Mouse (Mus musculus): ENCODE measurements around the gene Hmg20b. TPM values are rescaled to one million over a fixed set of nuclear protein-coding genes. Genes with fewer than 3 reads are reported as not detected.

Gene Hmg20b
- 11.0 TPM for polyA plus RNA-seq (2014; fragmentation: Illumina TruSeq; extraction: RNeasy Lipid Tissue Mini Kit (QIAGEN cat#74804); ENCODE audit: low read depth, low replicate concordance)

DNA sequence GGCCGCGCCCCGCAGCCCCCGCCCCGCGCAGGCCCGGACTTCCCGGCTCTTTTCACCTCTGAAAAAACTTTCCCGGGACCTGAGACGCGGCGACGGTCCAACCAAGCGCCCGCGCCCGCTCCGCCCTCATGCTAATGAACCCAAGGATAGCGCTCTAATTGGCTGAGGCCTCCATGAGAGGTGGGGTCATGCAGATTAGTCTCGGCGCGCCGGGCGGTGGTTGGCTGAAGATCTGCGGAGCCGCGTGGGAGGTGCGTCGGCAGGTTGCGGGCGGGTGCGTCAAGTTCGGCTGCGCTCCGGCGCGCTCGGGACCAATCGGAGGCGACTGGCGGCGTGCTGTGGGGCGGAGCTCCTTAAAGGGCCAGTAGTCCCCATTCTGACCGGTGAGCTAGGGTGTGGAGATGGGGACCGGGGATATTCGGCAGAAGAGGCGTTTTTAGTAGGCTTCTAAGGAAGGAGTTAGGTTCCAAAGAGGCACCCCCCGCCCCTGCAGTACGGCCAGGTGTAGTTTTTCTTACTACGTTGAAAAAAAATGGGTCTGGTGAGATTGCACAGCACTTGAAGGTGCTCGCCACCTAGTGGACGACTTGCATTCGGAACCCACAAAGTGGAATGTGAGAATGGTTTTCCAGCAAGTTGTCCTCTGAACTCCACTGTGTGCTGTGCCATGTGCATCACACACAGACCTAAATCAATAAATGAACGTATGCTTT lies at the start of gene Hmg20b:
Gene Hmg20b, minus strand, starts transcription at position 130 of the 713 bp plus-strand sequence.

DNA sequence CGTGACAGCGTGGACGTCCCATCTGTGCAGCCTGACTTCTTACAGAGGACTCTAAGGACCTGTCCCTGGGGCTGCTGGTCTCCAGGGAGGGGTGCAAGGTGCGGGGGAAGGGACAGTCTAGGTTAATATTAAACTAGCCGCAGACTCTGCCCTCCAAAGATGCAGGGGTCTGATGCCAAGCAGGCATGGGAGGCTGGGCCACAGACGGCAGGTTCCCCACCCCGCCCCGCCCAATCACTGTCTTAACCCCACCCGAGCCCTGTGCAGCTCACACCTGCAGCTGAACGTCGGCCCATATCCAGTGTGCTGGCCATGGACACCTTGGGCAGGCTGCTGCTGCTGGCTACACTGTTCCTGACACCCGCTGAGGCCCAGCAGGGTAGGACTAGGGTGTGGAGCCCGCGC lies 42.5 kb upstream of the Hmg20b start, which contains the start of gene Smim24:
Gene Smim24, plus strand, starts transcription at position 271 of the 405 bp plus-strand sequence.

GRCm38 (mm10) chr10:81388505-81389055 lies 38.3 kb upstream of the Hmg20b start, which contains the start of gene Gm48552:
Gene Gm48552, plus strand, starts transcription at chr10:81389005.

DNA sequence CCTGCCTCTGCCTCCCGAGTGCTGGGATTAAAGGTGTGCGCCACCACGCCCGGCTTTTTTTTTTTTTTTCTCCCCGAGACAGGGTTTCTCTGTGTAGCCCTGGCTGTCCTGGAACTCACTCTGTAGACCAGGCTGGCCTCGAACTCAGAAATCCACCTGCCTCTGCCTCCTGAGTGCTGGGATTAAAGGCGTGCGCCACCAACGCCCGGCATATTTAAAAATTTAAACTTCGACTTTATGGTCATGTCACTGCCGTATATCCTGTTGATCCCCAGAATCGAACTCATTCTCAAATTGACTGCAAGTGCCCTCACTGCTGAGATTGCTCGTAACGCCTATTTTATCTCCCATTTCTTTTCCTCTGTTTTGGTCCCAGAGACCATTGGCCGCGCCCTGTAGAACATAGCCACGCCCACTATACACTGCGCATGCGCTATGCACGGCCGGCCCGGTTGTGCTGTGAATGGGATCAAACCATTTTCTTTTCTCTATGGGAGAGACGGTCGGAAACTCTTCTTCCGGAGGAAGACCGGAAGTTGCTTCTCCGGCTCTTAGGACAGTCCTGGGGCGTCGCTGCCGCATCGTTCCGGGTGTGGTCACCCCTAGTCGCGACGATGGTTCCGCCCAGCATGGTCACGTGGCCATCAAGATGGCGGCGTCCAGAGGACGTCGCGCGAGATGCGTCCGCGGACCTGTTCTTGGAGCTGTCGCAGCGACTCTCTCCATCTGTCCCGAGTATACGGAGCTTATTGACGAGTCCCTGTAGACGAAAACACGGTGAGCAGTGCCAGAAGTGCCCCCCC lies 33.7 kb upstream of the Hmg20b start, which contains the start of the genes Dohh and Gm48551:
Gene Dohh, plus strand, starts transcription at position 627 of the 803 bp plus-strand sequence.
Gene Gm48551, plus strand, starts transcription at position 665 of the 803 bp plus-strand sequence.

GRCm38 (mm10) chr10:81377793-81378552 lies 27.7 kb upstream of the Hmg20b start, which contains the start of gene Fzr1:
Gene Fzr1, minus strand, starts transcription at chr10:81378516.

DNA sequence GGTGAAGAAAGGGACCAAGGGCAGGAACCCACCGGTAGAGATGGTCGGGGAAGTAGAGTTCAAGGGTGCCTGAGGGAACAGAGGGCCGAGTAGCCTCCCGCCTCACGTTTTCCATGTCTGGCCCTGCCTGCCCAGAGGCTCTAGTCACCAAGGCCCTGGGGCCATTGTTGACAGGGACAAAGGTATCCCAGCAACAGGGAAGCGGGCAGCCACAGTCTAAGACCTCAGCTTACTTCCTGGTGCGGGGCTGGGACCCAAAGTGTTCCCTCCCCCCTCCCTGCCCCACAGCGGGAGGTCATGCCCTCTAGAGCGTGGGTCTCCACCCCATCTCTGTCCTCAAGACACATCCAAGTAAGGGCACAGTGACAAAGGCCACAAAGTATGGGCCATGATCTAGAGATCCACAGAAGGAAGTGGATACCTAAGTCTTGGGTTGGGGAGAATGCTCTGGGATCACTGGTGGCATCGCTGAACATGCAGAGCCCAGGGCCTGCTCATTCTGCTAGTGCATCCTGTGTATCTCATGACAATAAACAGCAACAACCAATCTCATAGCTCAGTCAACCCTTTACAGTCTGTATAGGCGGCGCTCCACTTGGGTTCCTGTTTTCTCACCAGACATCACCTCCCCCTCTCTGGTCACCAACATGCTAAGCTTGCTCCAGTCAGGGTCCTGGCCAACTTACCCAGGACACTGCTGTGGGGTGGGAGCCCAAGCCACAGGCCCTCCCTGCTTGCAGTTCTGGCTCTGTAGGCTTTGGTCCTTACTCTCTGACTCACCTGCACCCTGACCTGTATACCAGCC lies 15.6 kb upstream of the Hmg20b start, which contains the start of gene 4930404N11Rik:
Gene 4930404N11Rik, minus strand, starts transcription at position 145 of the 805 bp plus-strand sequence.

GRCm38 (mm10) chr10:81356991-81357844 lies 6.9 kb upstream of the Hmg20b start, which contains the start of gene Mfsd12:
Gene Mfsd12, plus strand, starts transcription at chr10:81357491.

DNA sequence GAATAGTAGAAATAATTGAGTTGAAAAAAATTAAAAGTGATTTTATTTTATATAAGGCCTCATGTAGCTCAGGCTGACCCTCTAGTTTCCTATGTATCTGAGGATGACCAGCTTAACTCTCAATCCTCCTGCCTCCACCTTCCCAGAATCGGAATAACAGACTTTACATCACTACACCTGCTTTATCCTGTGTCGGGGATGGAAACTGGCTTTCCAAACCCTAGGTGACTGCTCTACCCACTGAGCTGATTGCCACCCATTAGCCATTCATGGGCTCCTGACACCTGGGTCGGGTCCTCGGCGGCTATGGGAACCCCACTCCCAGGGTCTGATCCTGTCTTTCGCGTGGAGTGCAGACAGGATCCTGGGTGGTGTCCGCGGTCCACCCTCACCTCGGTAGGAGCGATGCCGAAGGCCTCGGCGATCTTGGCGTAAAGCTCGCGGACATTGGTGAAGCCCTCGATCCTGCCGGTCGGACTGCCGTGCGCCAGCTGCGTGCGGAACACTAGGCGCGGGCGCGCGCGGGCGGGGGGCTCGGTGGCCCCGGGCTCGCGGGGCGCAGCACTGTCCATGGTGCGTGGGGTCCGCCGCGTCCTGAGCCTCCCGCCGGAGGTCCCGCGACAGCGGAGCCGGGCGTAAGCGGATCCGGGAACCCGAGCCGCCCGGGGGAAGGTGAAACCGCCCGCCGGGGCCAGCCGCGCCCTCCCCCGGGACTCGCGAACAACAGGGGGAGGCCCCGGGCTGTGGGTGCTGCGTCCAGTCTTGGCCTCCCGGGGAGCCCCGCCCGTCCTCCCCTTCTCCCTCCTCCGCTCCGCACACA lies 7.4 kb downstream of the Hmg20b start, which contains the start of gene Gipc3:
Gene Gipc3, minus strand, starts transcription at position 581 of the 820 bp plus-strand sequence.

GRCm38 (mm10) chr10:81328386-81328785 lies 21.9 kb downstream of the Hmg20b start, which contains the start of gene Tbxa2r:
Gene Tbxa2r, plus strand, starts transcription at chr10:81328731.

GRCm38 (mm10) chr10:81320550-81321347 lies 29.5 kb downstream of the Hmg20b start, which contains the start of gene Cactin:
Gene Cactin, plus strand, starts transcription at chr10:81321103.

Other genes starting within 250 kb of the Hmg20b start
- 3.0 TPM for gene Map2k2, start 244.6 kb downstream of the Hmg20b start, polyA plus RNA-seq (2014; fragmentation: Illumina TruSeq; extraction: RNeasy Lipid Tissue Mini Kit (QIAGEN cat#74804); ENCODE audit: low read depth, low replicate concordance)
- 48.6 TPM for gene Zbtb7a, start 215.3 kb downstream of the Hmg20b start, polyA plus RNA-seq (2014; fragmentation: Illumina TruSeq; extraction: RNeasy Lipid Tissue Mini Kit (QIAGEN cat#74804); ENCODE audit: low read depth, low replicate concordance)
- gene Pias4, start 182.6 kb downstream of the Hmg20b start, polyA plus RNA-seq (2014; fragmentation: Illumina TruSeq; extraction: RNeasy Lipid Tissue Mini Kit (QIAGEN cat#74804); ENCODE audit: low read depth, low replicate concordance), result not detected
- 12.4 TPM for gene Eef2, start 173.8 kb downstream of the Hmg20b start, polyA plus RNA-seq (2014; fragmentation: Illumina TruSeq; extraction: RNeasy Lipid Tissue Mini Kit (QIAGEN cat#74804); ENCODE audit: low read depth, low replicate concordance)
- gene Dapk3, start 167.5 kb downstream of the Hmg20b start, polyA plus RNA-seq (2014; fragmentation: Illumina TruSeq; extraction: RNeasy Lipid Tissue Mini Kit (QIAGEN cat#74804); ENCODE audit: low read depth, low replicate concordance), result not detected
- gene 4930442H23Rik, start 166.6 kb downstream of the Hmg20b start, polyA plus RNA-seq (2014; fragmentation: Illumina TruSeq; extraction: RNeasy Lipid Tissue Mini Kit (QIAGEN cat#74804); ENCODE audit: low read depth, low replicate concordance), result not detected
- gene Nmrk2, start 148.4 kb downstream of the Hmg20b start, polyA plus RNA-seq (2014; fragmentation: Illumina TruSeq; extraction: RNeasy Lipid Tissue Mini Kit (QIAGEN cat#74804); ENCODE audit: low read depth, low replicate concordance), result not detected
- gene Atcay, start 119.6 kb downstream of the Hmg20b start, polyA plus RNA-seq (2014; fragmentation: Illumina TruSeq; extraction: RNeasy Lipid Tissue Mini Kit (QIAGEN cat#74804); ENCODE audit: low read depth, low replicate concordance), result 0.19 TPM
- 0.63 TPM for gene Zfr2, start 117.3 kb downstream of the Hmg20b start, polyA plus RNA-seq (2014; fragmentation: Illumina TruSeq; extraction: RNeasy Lipid Tissue Mini Kit (QIAGEN cat#74804); ENCODE audit: low read depth, low replicate concordance)
- not detected for gene Matk, start 97.5 kb downstream of the Hmg20b start, polyA plus RNA-seq (2014; fragmentation: Illumina TruSeq; extraction: RNeasy Lipid Tissue Mini Kit (QIAGEN cat#74804); ENCODE audit: low read depth, low replicate concordance)
- 1.2 TPM for gene Mrpl54, start 83.5 kb downstream of the Hmg20b start, polyA plus RNA-seq (2014; fragmentation: Illumina TruSeq; extraction: RNeasy Lipid Tissue Mini Kit (QIAGEN cat#74804); ENCODE audit: low read depth, low replicate concordance)
- not detected for gene Apba3, start 83.5 kb downstream of the Hmg20b start, polyA plus RNA-seq (2014; fragmentation: Illumina TruSeq; extraction: RNeasy Lipid Tissue Mini Kit (QIAGEN cat#74804); ENCODE audit: low read depth, low replicate concordance)
- 7.8 TPM for gene Tjp3, start 58.9 kb downstream of the Hmg20b start, polyA plus RNA-seq (2014; fragmentation: Illumina TruSeq; extraction: RNeasy Lipid Tissue Mini Kit (QIAGEN cat#74804); ENCODE audit: low read depth, low replicate concordance)
- gene Pip5k1c, start 57.5 kb downstream of the Hmg20b start, polyA plus RNA-seq (2014; fragmentation: Illumina TruSeq; extraction: RNeasy Lipid Tissue Mini Kit (QIAGEN cat#74804); ENCODE audit: low read depth, low replicate concordance), result 2.6 TPM
- 0.16 TPM for gene Cactin, start 29.4 kb downstream of the Hmg20b start, polyA plus RNA-seq (2014; fragmentation: Illumina TruSeq; extraction: RNeasy Lipid Tissue Mini Kit (QIAGEN cat#74804); ENCODE audit: low read depth, low replicate concordance)
- gene Tbxa2r, start 21.7 kb downstream of the Hmg20b start, polyA plus RNA-seq (2014; fragmentation: Illumina TruSeq; extraction: RNeasy Lipid Tissue Mini Kit (QIAGEN cat#74804); ENCODE audit: low read depth, low replicate concordance), result not detected
- gene Gipc3, start 7.2 kb downstream of the Hmg20b start, polyA plus RNA-seq (2014; fragmentation: Illumina TruSeq; extraction: RNeasy Lipid Tissue Mini Kit (QIAGEN cat#74804); ENCODE audit: low read depth, low replicate concordance), result not detected
- 0.13 TPM for gene Mfsd12, start 7.0 kb upstream of the Hmg20b start, polyA plus RNA-seq (2014; fragmentation: Illumina TruSeq; extraction: RNeasy Lipid Tissue Mini Kit (QIAGEN cat#74804); ENCODE audit: low read depth, low replicate concordance)
- gene 4930404N11Rik, start 15.3 kb upstream of the Hmg20b start, polyA plus RNA-seq (2014; fragmentation: Illumina TruSeq; extraction: RNeasy Lipid Tissue Mini Kit (QIAGEN cat#74804); ENCODE audit: low read depth, low replicate concordance), result not detected
- 0.19 TPM for gene Fzr1, start 28.0 kb upstream of the Hmg20b start, polyA plus RNA-seq (2014; fragmentation: Illumina TruSeq; extraction: RNeasy Lipid Tissue Mini Kit (QIAGEN cat#74804); ENCODE audit: low read depth, low replicate concordance)
- not detected for gene Dohh, start 33.9 kb upstream of the Hmg20b start, polyA plus RNA-seq (2014; fragmentation: Illumina TruSeq; extraction: RNeasy Lipid Tissue Mini Kit (QIAGEN cat#74804); ENCODE audit: low read depth, low replicate concordance)
- gene Gm48551, start 34.0 kb upstream of the Hmg20b start, polyA plus RNA-seq (2014; fragmentation: Illumina TruSeq; extraction: RNeasy Lipid Tissue Mini Kit (QIAGEN cat#74804); ENCODE audit: low read depth, low replicate concordance), result 0.32 TPM
- gene Gm48552, start 38.5 kb upstream of the Hmg20b start, polyA plus RNA-seq (2014; fragmentation: Illumina TruSeq; extraction: RNeasy Lipid Tissue Mini Kit (QIAGEN cat#74804); ENCODE audit: low read depth, low replicate concordance), result not detected
- gene Smim24, start 42.6 kb upstream of the Hmg20b start, polyA plus RNA-seq (2014; fragmentation: Illumina TruSeq; extraction: RNeasy Lipid Tissue Mini Kit (QIAGEN cat#74804); ENCODE audit: low read depth, low replicate concordance), result 21.2 TPM
- gene Nfic, start 105.2 kb upstream of the Hmg20b start, polyA plus RNA-seq (2014; fragmentation: Illumina TruSeq; extraction: RNeasy Lipid Tissue Mini Kit (QIAGEN cat#74804); ENCODE audit: low read depth, low replicate concordance), result 8.2 TPM
- gene Celf5, start 132.2 kb upstream of the Hmg20b start, polyA plus RNA-seq (2014; fragmentation: Illumina TruSeq; extraction: RNeasy Lipid Tissue Mini Kit (QIAGEN cat#74804); ENCODE audit: low read depth, low replicate concordance), result 3.1 TPM
- gene Ncln, start 145.9 kb upstream of the Hmg20b start, polyA plus RNA-seq (2014; fragmentation: Illumina TruSeq; extraction: RNeasy Lipid Tissue Mini Kit (QIAGEN cat#74804); ENCODE audit: low read depth, low replicate concordance), result not detected
- gene S1pr4, start 149.7 kb upstream of the Hmg20b start, polyA plus RNA-seq (2014; fragmentation: Illumina TruSeq; extraction: RNeasy Lipid Tissue Mini Kit (QIAGEN cat#74804); ENCODE audit: low read depth, low replicate concordance), result not detected
- not detected for gene Gna15, start 173.7 kb upstream of the Hmg20b start, polyA plus RNA-seq (2014; fragmentation: Illumina TruSeq; extraction: RNeasy Lipid Tissue Mini Kit (QIAGEN cat#74804); ENCODE audit: low read depth, low replicate concordance)
- gene Gna11, start 194.7 kb upstream of the Hmg20b start, polyA plus RNA-seq (2014; fragmentation: Illumina TruSeq; extraction: RNeasy Lipid Tissue Mini Kit (QIAGEN cat#74804); ENCODE audit: low read depth, low replicate concordance), result 8.6 TPM
- gene Aes, start 209.0 kb upstream of the Hmg20b start, polyA plus RNA-seq (2014; fragmentation: Illumina TruSeq; extraction: RNeasy Lipid Tissue Mini Kit (QIAGEN cat#74804); ENCODE audit: low read depth, low replicate concordance), result 16.2 TPM
- gene Tle2, start 224.1 kb upstream of the Hmg20b start, polyA plus RNA-seq (2014; fragmentation: Illumina TruSeq; extraction: RNeasy Lipid Tissue Mini Kit (QIAGEN cat#74804); ENCODE audit: low read depth, low replicate concordance), result 1.1 TPM

All from sigmoid colon, adult 10 weeks (tissue).